Mouse (Mus musculus) heart, embryonic 12.5 days (tissue): ENCODE data around the gene Oas1c. TPM values are rescaled to one million over a fixed set of nuclear protein-coding genes. Genes with fewer than 3 reads are reported as not detected.

Experiments
- ATAC-seq: fragments of 200-750 bp; cut with Nextera tagmentation; 2 replicates; pipeline ENCODE4 v1.8.0; 2017; ENCODE audit warnings: moderate TSS enrichment, moderate library complexity; ENCODE audit not compliant: insufficient number of reproducible peaks, low FRiP score
- H3K27ac ChIP-seq: fragments of 300-500 bp; sonication (generic); 2 replicates; pipeline ENCODE4 v1.5.1; 2016; ENCODE audit warnings: mild to moderate bottlenecking, moderate library complexity; ENCODE audit not compliant: poor library complexity, severe bottlenecking
- H3K27me3 ChIP-seq: fragments of 300-500 bp; sonication (generic); replicated peaks from 2 replicates; pipeline ENCODE4 v1.6.1; 2016; ENCODE audit warnings: mild to moderate bottlenecking, moderate library complexity
- H3K36me3 ChIP-seq: fragments of 300-500 bp; sonication (generic); 2 replicates; pipeline ENCODE4 v1.6.1; 2016; ENCODE audit warnings: mild to moderate bottlenecking, moderate library complexity
- H3K4me1 ChIP-seq: fragments of 300-500 bp; sonication (generic); replicated peaks from 2 replicates; pipeline ENCODE4 v1.6.1; 2016; ENCODE audit warnings: mild to moderate bottlenecking
- H3K4me2 ChIP-seq: fragments of 300-500 bp; sonication (generic); 2 replicates; pipeline ENCODE4 v1.6.1; 2016; ENCODE audit warnings: mild to moderate bottlenecking, moderate library complexity
- H3K4me3 ChIP-seq: fragments of 300-500 bp; sonication (generic); 2 replicates; pipeline ENCODE4 v1.5.1; 2016; ENCODE audit warnings: mild to moderate bottlenecking
- H3K9ac ChIP-seq: fragments of 300-500 bp; sonication (generic); 2 replicates; pipeline ENCODE4 v1.6.1; 2016; ENCODE audit warnings: mild to moderate bottlenecking, moderate library complexity
- H3K9me3 ChIP-seq: fragments of 300-500 bp; sonication (generic); replicated peaks from 2 replicates; pipeline ENCODE4 v1.6.1; 2016; ENCODE audit warnings: mild to moderate bottlenecking, moderate library complexity
- WGBS: fragments of 180-500 bp; shearing (Covaris S2); methylation state at CpG from one replicate; pipeline ENCODE4 v1.1.7; 2016; 5-methylcytosine and 5-hydroxymethylcytosine counted together
- polyA plus RNA-seq: library from polyadenylated mRNA; unstranded; fragments of >200 nt; fragmentation: Nextera tagmentation; extraction: Ambion mirVana; gene quantifications from 2 replicates; pipeline ENCODE4 v1.2.1, GENCODE M21; 2016

The Oas1c gene
- 0.19 and 0.63 TPM in 2 replicates for polyA plus RNA-seq

- Histone ChIP-seq H3K27me3 (no peaks in the 10 kb centered on the region), H3K4me2 (peak within 1 kb of the TSS; percentile 73), H3K27ac (no peak within 1 kb of the TSS), H3K9me3 (no peaks in the 10 kb centered on the region), H3K4me3 (peak within 1 kb of the TSS; percentile 43), H3K36me3 (no peaks in the 10 kb centered on the region), H3K4me1 (no peaks in the 10 kb centered on the region; the same call in 1 of the 2 replicates), H3K9ac (peak within 1 kb of the TSS; percentile 58)
- ATAC-seq = peak; percentile 61
- WGBS = 5% methylated on average over 18 of the region's 18 CpGs
Measured at GRCm38 (mm10) chr5:120811951-120812819, at the start of gene Oas1c. Gene Oas1c, minus strand, starts transcription at chr5:120812514.

GRCm38 (mm10) chr5:120861121-120861520 lies 48.8 kb upstream of the Oas1c start, which contains the start of gene Oas1h:
Gene Oas1h, plus strand, starts transcription at chr5:120861421.
- WGBS = 59% methylated on average over 4 of the region's 4 CpGs
- Histone ChIP-seq H3K9ac (no peak within 1 kb of the TSS), H3K27me3 (0 out of 2 replicates have a peak, but pooled peaks cover 4% of the 10 kb centered on the region), H3K4me3 (no peak within 1 kb of the TSS), H3K9me3 (no peaks in the 10 kb centered on the region), H3K4me1 (no peaks in the 10 kb centered on the region), H3K36me3 (no peaks in the 10 kb centered on the region), H3K27ac (no peak within 1 kb of the TSS), H3K4me2 (no peak within 1 kb of the TSS)
- ATAC-seq = no peak

GRCm38 (mm10) chr5:120859241-120859640 lies 46.9 kb upstream of the Oas1c start:
- Histone ChIP-seq H3K27me3 (0 out of 2 replicates have a peak, but pooled peaks cover 4% of the 10 kb centered on the region), H3K4me3 (no peak overlapping the region), H3K4me2 (no peak overlapping the region), H3K36me3 (no peaks in the 10 kb centered on the region), H3K4me1 (no peaks in the 10 kb centered on the region), H3K27ac (no peak overlapping the region), H3K9ac (no peak overlapping the region), H3K9me3 (peaks cover 8% of the 10 kb centered on the region)
- ATAC-seq = no peak
- WGBS = 54% methylated on average over 2 of the region's 2 CpGs

- WGBS = 59% methylated on average over 3 of the region's 3 CpGs
- no peak overlapping the region for H3K4me2 ChIP-seq
- H3K9me3 ChIP-seq = peaks cover 11% of the 10 kb centered on the region
- H3K36me3 ChIP-seq = no peaks in the 10 kb centered on the region
- H3K4me3 ChIP-seq = no peak overlapping the region
- H3K9ac ChIP-seq = no peak overlapping the region
- no peaks in the 10 kb centered on the region for H3K4me1 ChIP-seq
- no peak overlapping the region for H3K27ac ChIP-seq
- peaks cover 5% of the 10 kb centered on the region; the same call in 1 of the 2 replicates for H3K27me3 ChIP-seq
- ATAC-seq = no peak
Measured at GRCm38 (mm10) chr5:120849601-120850136, 37.4 kb upstream of the Oas1c start.

GRCm38 (mm10) chr5:120847067-120847466 lies 34.8 kb upstream of the Oas1c start, which contains the start of gene Oas1f:
Gene Oas1f, plus strand, starts transcription at chr5:120847367.
- ATAC-seq = no peak
- H3K36me3 ChIP-seq = no peaks in the 10 kb centered on the region
- H3K27ac ChIP-seq = no peak within 1 kb of the TSS
- H3K27me3 ChIP-seq = peaks cover 10% of the 10 kb centered on the region
- no peaks in the 10 kb centered on the region for H3K9me3 ChIP-seq
- WGBS = 67% methylated on average over 4 of the region's 4 CpGs
- no peaks in the 10 kb centered on the region for H3K4me1 ChIP-seq
- H3K4me3 ChIP-seq = no peak within 1 kb of the TSS
- H3K9ac ChIP-seq = no peak within 1 kb of the TSS
- no peak within 1 kb of the TSS for H3K4me2 ChIP-seq

GRCm38 (mm10) chr5:120844713-120845112 lies 32.4 kb upstream of the Oas1c start:
- Histone ChIP-seq H3K9ac (no peak overlapping the region), H3K27ac (no peak overlapping the region), H3K4me1 (no peaks in the 10 kb centered on the region), H3K4me3 (no peak overlapping the region), H3K27me3 (peaks cover 10% of the 10 kb centered on the region), H3K9me3 (no peaks in the 10 kb centered on the region), H3K4me2 (no peak overlapping the region), H3K36me3 (no peaks in the 10 kb centered on the region)
- 63% methylated on average over 3 of the region's 3 CpGs for WGBS
- ATAC-seq = no peak

- no peak overlapping the region for H3K27ac ChIP-seq
- no peak overlapping the region for H3K4me2 ChIP-seq
- WGBS = 5% methylated on average over 8 of the region's 8 CpGs
- H3K9me3 ChIP-seq = no peaks in the 10 kb centered on the region
- H3K27me3 ChIP-seq = peaks cover 28% of the 10 kb centered on the region
- H3K4me1 ChIP-seq = no peaks in the 10 kb centered on the region
- no peak overlapping the region for H3K9ac ChIP-seq
- ATAC-seq = no peak
- no peak overlapping the region for H3K4me3 ChIP-seq
- no peaks in the 10 kb centered on the region for H3K36me3 ChIP-seq
Measured at GRCm38 (mm10) chr5:120836731-120837585, 24.6 kb upstream of the Oas1c start.

GRCm38 (mm10) chr5:120833335-120834280 lies 21.3 kb upstream of the Oas1c start:
- H3K4me1 ChIP-seq = no peaks in the 10 kb centered on the region
- no peak for ATAC-seq
- H3K36me3 ChIP-seq = no peaks in the 10 kb centered on the region
- no peak overlapping the region for H3K4me3 ChIP-seq
- no peak overlapping the region for H3K9ac ChIP-seq
- 0 out of 2 replicates have a peak, but pooled peaks cover 3% of the 10 kb centered on the region for H3K9me3 ChIP-seq
- 17% methylated on average over 17 of the region's 17 CpGs for WGBS
- H3K27me3 ChIP-seq = peaks cover 28% of the 10 kb centered on the region
- peak overlapping the region; percentile 13; the same call in 1 of the 2 replicates for H3K4me2 ChIP-seq
- H3K27ac ChIP-seq = no peak overlapping the region

GRCm38 (mm10) chr5:120831031-120831430 lies 18.7 kb upstream of the Oas1c start:
- Histone ChIP-seq H3K27ac (no peak overlapping the region), H3K4me1 (no peaks in the 10 kb centered on the region), H3K36me3 (no peaks in the 10 kb centered on the region), H3K9me3 (0 out of 2 replicates have a peak, but pooled peaks cover 3% of the 10 kb centered on the region), H3K9ac (no peak overlapping the region), H3K4me2 (no peak overlapping the region), H3K4me3 (no peak overlapping the region), H3K27me3 (peaks cover 19% of the 10 kb centered on the region)
- 77% methylated on average over 4 of the region's 4 CpGs for WGBS
- ATAC-seq = no peak

- ATAC-seq = no peak
- no peaks in the 10 kb centered on the region for H3K4me1 ChIP-seq
- no peak overlapping the region for H3K4me3 ChIP-seq
- peaks cover 18% of the 10 kb centered on the region; the same call in 1 of the 2 replicates for H3K9me3 ChIP-seq
- H3K27me3 ChIP-seq = no peaks in the 10 kb centered on the region
- no peaks in the 10 kb centered on the region for H3K36me3 ChIP-seq
- no peak overlapping the region for H3K27ac ChIP-seq
- no peak overlapping the region for H3K4me2 ChIP-seq
- H3K9ac ChIP-seq = no peak overlapping the region
Measured at GRCm38 (mm10) chr5:120818999-120819398, 6.7 kb upstream of the Oas1c start.
